Mouse (Mus musculus) kidney, embryonic 15.5 days (tissue): ENCODE results near the gene Dph2. TPM values are rescaled to one million over a fixed set of nuclear protein-coding genes. Genes with fewer than 3 reads are reported as not detected.

Experiments used
- ATAC-seq: fragments of 200-750 bp; cut with Nextera tagmentation; replicated peaks from 2 replicates; pipeline ENCODE4 v1.8.0; 2017; ENCODE audit warnings: moderate TSS enrichment; ENCODE audit not compliant: low FRiP score
- H3K27ac ChIP-seq: fragments of 300-500 bp; sonication (generic); 2 replicates; pipeline ENCODE4 v1.5.1; 2015; ENCODE audit warnings: mild to moderate bottlenecking, inconsistent platforms
- H3K27me3 ChIP-seq: fragments of 300-500 bp; sonication (generic); 2 replicates; pipeline ENCODE4 v1.6.1; 2015; ENCODE audit warnings: inconsistent platforms
- H3K36me3 ChIP-seq: fragments of 300-500 bp; sonication (generic); 2 replicates; pipeline ENCODE4 v1.6.1; 2015; ENCODE audit warnings: inconsistent platforms
- H3K4me1 ChIP-seq: fragments of 300-500 bp; sonication (generic); 2 replicates; pipeline ENCODE4 v1.6.1; 2015; ENCODE audit warnings: inconsistent platforms
- H3K4me2 ChIP-seq: fragments of 300-500 bp; sonication (generic); 2 replicates; pipeline ENCODE4 v1.6.1; 2015; ENCODE audit warnings: moderate library complexity, mild to moderate bottlenecking, inconsistent platforms
- H3K4me3 ChIP-seq: fragments of 300-500 bp; sonication (generic); replicated peaks from 2 replicates; pipeline ENCODE4 v1.5.1; 2015; ENCODE audit warnings: mild to moderate bottlenecking, inconsistent platforms
- H3K9ac ChIP-seq: fragments of 300-500 bp; sonication (generic); 2 replicates; pipeline ENCODE4 v1.6.1; 2015; ENCODE audit warnings: mild to moderate bottlenecking, inconsistent platforms
- H3K9me3 ChIP-seq: fragments of 300-500 bp; sonication (generic); replicated peaks from 2 replicates; pipeline ENCODE4 v1.6.1; 2016; ENCODE audit warnings: inconsistent platforms
- WGBS: fragments of 180-500 bp; shearing (Covaris S2); methylation state at CpG from one replicate; pipeline ENCODE4 v1.1.7; 2015; ENCODE audit warnings: mixed read lengths; 5-methylcytosine and 5-hydroxymethylcytosine counted together
- polyA plus RNA-seq: library from polyadenylated mRNA; unstranded; fragments of >200 nt; fragmentation: Nextera tagmentation; extraction: Ambion mirVana; gene quantifications from 2 replicates; pipeline ENCODE4 v1.2.1, GENCODE M21; 2015

The Dph2 gene
- polyA plus RNA-seq, 1 experiment from 2014 or later, result 21.2 TPM

GRCm38 (mm10) chr4:117908834-117909453 is 17.1 kb upstream of the Dph2 start:
- Histone ChIP-seq H3K27ac (no peak overlapping the region), H3K9ac (no peak overlapping the region), H3K4me3 (no peak overlapping the region), H3K4me1 (peaks cover 22% of the 10 kb centered on the region), H3K4me2 (no peak overlapping the region), H3K36me3 (peaks cover 70% of the 10 kb centered on the region), H3K9me3 (no peaks in the 10 kb centered on the region), H3K27me3 (no peaks in the 10 kb centered on the region)
- ATAC-seq, result no peak
- WGBS, result 76% methylated on average over 8 of the region's 8 CpGs

GRCm38 (mm10) chr4:117906196-117906595 is 14.4 kb upstream of the Dph2 start:
- no peak overlapping the region for H3K27ac ChIP-seq
- ATAC-seq, result no peak

GRCm38 (mm10) chr4:117904761-117905160 is 12.9 kb upstream of the Dph2 start:
- H3K9me3 ChIP-seq, result no peaks in the 10 kb centered on the region
- H3K4me1 ChIP-seq, result peaks cover 5% of the 10 kb centered on the region; the same call in 1 of the 2 replicates
- no peak overlapping the region for H3K4me3 ChIP-seq
- H3K27me3 ChIP-seq, result no peaks in the 10 kb centered on the region
- WGBS, result 91% methylated on average over 8 of the region's 8 CpGs
- H3K9ac ChIP-seq, result no peak overlapping the region
- no peak for ATAC-seq
- no peak overlapping the region for H3K4me2 ChIP-seq
- peaks cover 85% of the 10 kb centered on the region for H3K36me3 ChIP-seq
- no peak overlapping the region for H3K27ac ChIP-seq

More at GRCm38 (mm10) chr4:117906196-117906595, 14.4 kb upstream of the Dph2 start:
- H3K9ac ChIP-seq, result no peak overlapping the region
- H3K9me3 ChIP-seq, result no peaks in the 10 kb centered on the region
- 86% methylated on average over 3 of the region's 3 CpGs for WGBS
- H3K4me3 ChIP-seq, result no peak overlapping the region
- H3K4me1 ChIP-seq, result peaks cover 8% of the 10 kb centered on the region; the same call in 1 of the 2 replicates
- H3K36me3 ChIP-seq, result peaks cover 85% of the 10 kb centered on the region
- H3K4me2 ChIP-seq, result no peak overlapping the region
- H3K27me3 ChIP-seq, result no peaks in the 10 kb centered on the region

GRCm38 (mm10) chr4:117904094-117904493 is 12.3 kb upstream of the Dph2 start:
- 92% methylated on average over 10 of the region's 10 CpGs for WGBS
- Histone ChIP-seq H3K9ac (no peak overlapping the region), H3K9me3 (no peaks in the 10 kb centered on the region), H3K4me1 (peaks cover 2% of the 10 kb centered on the region; the same call in 1 of the 2 replicates), H3K36me3 (peaks cover 88% of the 10 kb centered on the region), H3K4me3 (no peak overlapping the region), H3K4me2 (no peak overlapping the region), H3K27ac (no peak overlapping the region), H3K27me3 (no peaks in the 10 kb centered on the region)
- ATAC-seq, result no peak

- H3K9ac ChIP-seq, result no peak overlapping the region
- no peaks in the 10 kb centered on the region for H3K9me3 ChIP-seq
- no peak overlapping the region for H3K4me2 ChIP-seq
- 81% methylated on average over 3 of the region's 3 CpGs for WGBS
- H3K4me3 ChIP-seq, result no peak overlapping the region
- H3K36me3 ChIP-seq, result peaks cover 93% of the 10 kb centered on the region
- H3K27me3 ChIP-seq, result no peaks in the 10 kb centered on the region
- H3K27ac ChIP-seq, result no peak overlapping the region
- H3K4me1 ChIP-seq, result no peaks in the 10 kb centered on the region
- ATAC-seq, result no peak
These were observed 6.3 kb upstream of the Dph2 start for GRCm38 (mm10) chr4:117898111-117898510.

GRCm38 (mm10) chr4:117896031-117896430 is 4.2 kb upstream of the Dph2 start:
- WGBS, result 97% methylated on average over 6 of the region's 6 CpGs

GRCm38 (mm10) chr4:117895339-117895738 is 3.5 kb upstream of the Dph2 start:
- Histone ChIP-seq H3K4me3 (no peak overlapping the region), H3K4me2 (no peak overlapping the region), H3K27ac (no peak overlapping the region), H3K27me3 (no peaks in the 10 kb centered on the region), H3K36me3 (peaks cover 67% of the 10 kb centered on the region), H3K4me1 (peaks cover 14% of the 10 kb centered on the region), H3K9ac (no peak overlapping the region), H3K9me3 (no peaks in the 10 kb centered on the region)
- no peak for ATAC-seq
- 80% methylated on average over 7 of the region's 7 CpGs for WGBS

More at GRCm38 (mm10) chr4:117896031-117896430, 4.2 kb upstream of the Dph2 start:
- no peak overlapping the region for H3K4me2 ChIP-seq
- H3K27ac ChIP-seq, result no peak overlapping the region
- H3K9ac ChIP-seq, result no peak overlapping the region
- no peak for ATAC-seq
- H3K36me3 ChIP-seq, result peaks cover 72% of the 10 kb centered on the region
- H3K4me1 ChIP-seq, result peaks cover 9% of the 10 kb centered on the region
- no peak overlapping the region for H3K4me3 ChIP-seq
- H3K9me3 ChIP-seq, result no peaks in the 10 kb centered on the region
- no peaks in the 10 kb centered on the region for H3K27me3 ChIP-seq

GRCm38 (mm10) chr4:117894601-117895000 is 2.8 kb upstream of the Dph2 start:
- Histone ChIP-seq H3K4me1 (peaks cover 14% of the 10 kb centered on the region), H3K4me3 (no peak overlapping the region), H3K9me3 (no peaks in the 10 kb centered on the region), H3K27me3 (no peaks in the 10 kb centered on the region), H3K36me3 (peaks cover 67% of the 10 kb centered on the region), H3K4me2 (no peak overlapping the region), H3K9ac (no peak overlapping the region), H3K27ac (no peak overlapping the region)
- 88% methylated on average over 8 of the region's 8 CpGs for WGBS
- ATAC-seq, result no peak

GRCm38 (mm10) chr4:117893376-117893775 is 1.5 kb upstream of the Dph2 start:
- no peak for ATAC-seq
- Histone ChIP-seq H3K9ac (no peak overlapping the region), H3K4me1 (peaks cover 14% of the 10 kb centered on the region), H3K4me2 (no peak overlapping the region), H3K27me3 (no peaks in the 10 kb centered on the region), H3K36me3 (peaks cover 63% of the 10 kb centered on the region), H3K27ac (no peak overlapping the region), H3K9me3 (no peaks in the 10 kb centered on the region), H3K4me3 (no peak overlapping the region)
- WGBS, result 13% methylated on average over 9 of the region's 9 CpGs

- Histone ChIP-seq H3K4me2 (peak overlapping the region; percentile 84), H3K27ac (no peak overlapping the region), H3K9me3 (no peaks in the 10 kb centered on the region), H3K36me3 (peaks cover 38% of the 10 kb centered on the region), H3K27me3 (no peaks in the 10 kb centered on the region), H3K4me3 (peak overlapping the region; percentile 80), H3K4me1 (peaks cover 30% of the 10 kb centered on the region), H3K9ac (no peak overlapping the region)
- ATAC-seq, result no peak
- WGBS, result 76% methylated on average over 8 of the region's 8 CpGs
These were observed 1.1 kb downstream of the Dph2 start for GRCm38 (mm10) chr4:117890750-117891149.

GRCm38 (mm10) chr4:117890031-117890430 is 1.8 kb downstream of the Dph2 start:
- Histone ChIP-seq H3K9ac (no peak overlapping the region), H3K4me1 (peaks cover 37% of the 10 kb centered on the region), H3K36me3 (peaks cover 38% of the 10 kb centered on the region), H3K4me2 (no peak overlapping the region; the same call in 1 of the 2 replicates), H3K9me3 (no peaks in the 10 kb centered on the region), H3K27ac (no peak overlapping the region), H3K4me3 (no peak overlapping the region), H3K27me3 (no peaks in the 10 kb centered on the region)
- ATAC-seq, result no peak
- WGBS, result 93% methylated on average over 14 of the region's 14 CpGs

- 87% methylated on average over 15 of the region's 15 CpGs for WGBS
- Histone ChIP-seq H3K4me3 (no peak overlapping the region), H3K4me2 (no peak overlapping the region), H3K9me3 (no peaks in the 10 kb centered on the region), H3K9ac (no peak overlapping the region), H3K36me3 (peaks cover 39% of the 10 kb centered on the region), H3K4me1 (peaks cover 38% of the 10 kb centered on the region), H3K27ac (no peak overlapping the region), H3K27me3 (no peaks in the 10 kb centered on the region)
- no peak for ATAC-seq
These were observed 2.4 kb downstream of the Dph2 start for GRCm38 (mm10) chr4:117889471-117889870.

GRCm38 (mm10) chr4:117887920-117888319 is 3.9 kb downstream of the Dph2 start:
- H3K4me3 ChIP-seq, result peak overlapping the region; percentile 99; the same call in 1 of the 2 replicates
- H3K27me3 ChIP-seq, result no peaks in the 10 kb centered on the region
- H3K27ac ChIP-seq, result no peak overlapping the region
- H3K9me3 ChIP-seq, result no peaks in the 10 kb centered on the region
- 79% methylated on average over 2 of the region's 2 CpGs for WGBS
- ATAC-seq, result no peak
- peaks cover 48% of the 10 kb centered on the region for H3K4me1 ChIP-seq
- no peak overlapping the region for H3K9ac ChIP-seq
- H3K36me3 ChIP-seq, result peaks cover 37% of the 10 kb centered on the region
- peak overlapping the region; percentile 94 for H3K4me2 ChIP-seq
